Mouse (Mus musculus) ovary, postnatal 14 days (tissue): Measurements from ENCODE around the gene Rpl37.

Source experiments
- DNase-seq: peaks from one replicate; pipeline ENCODE4 v3.0.0; 2022; ENCODE audit warnings: low spot score

The Rpl37 gene

DNA sequence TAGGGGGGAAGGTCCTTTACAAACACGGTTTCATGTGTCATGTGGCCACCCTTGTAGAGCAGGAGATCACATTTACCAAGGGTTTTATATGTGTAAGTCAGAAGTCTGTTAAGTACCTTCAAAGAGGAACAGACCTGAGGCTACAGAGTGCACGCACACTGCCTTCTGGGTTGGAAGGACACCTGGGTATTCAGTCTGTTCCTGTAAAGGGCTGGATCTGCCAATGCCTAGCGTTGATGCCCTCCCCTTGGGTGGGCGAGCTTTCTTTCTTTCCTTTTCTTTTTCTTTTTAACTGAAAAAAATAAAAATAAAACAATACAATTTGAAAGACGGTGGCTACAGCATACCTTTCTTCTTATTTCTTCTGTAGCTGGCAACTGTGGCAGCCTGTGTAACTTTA is 38.6 kb downstream of the Rpl37 start:
- no peak for DNase-seq

DNA sequence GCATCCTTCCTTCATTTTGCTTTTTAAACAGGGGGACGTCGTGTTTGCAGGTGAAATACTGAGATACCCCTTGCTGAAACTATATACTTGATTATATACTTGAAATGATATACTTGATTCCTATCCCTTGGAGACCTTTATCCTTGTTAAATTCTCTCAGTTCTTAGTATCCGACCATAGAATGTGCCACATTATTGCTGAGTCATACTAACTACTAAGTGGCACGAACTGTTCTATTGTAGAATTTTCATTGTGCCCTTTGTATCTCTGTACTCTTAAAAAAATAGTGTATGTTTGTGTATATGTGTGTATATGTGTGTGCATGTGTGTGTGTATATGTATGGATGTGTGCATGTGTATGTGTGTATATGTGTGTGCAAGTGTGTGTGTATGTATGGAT is 39.9 kb downstream of the Rpl37 start:
- no peak for DNase-seq

DNA sequence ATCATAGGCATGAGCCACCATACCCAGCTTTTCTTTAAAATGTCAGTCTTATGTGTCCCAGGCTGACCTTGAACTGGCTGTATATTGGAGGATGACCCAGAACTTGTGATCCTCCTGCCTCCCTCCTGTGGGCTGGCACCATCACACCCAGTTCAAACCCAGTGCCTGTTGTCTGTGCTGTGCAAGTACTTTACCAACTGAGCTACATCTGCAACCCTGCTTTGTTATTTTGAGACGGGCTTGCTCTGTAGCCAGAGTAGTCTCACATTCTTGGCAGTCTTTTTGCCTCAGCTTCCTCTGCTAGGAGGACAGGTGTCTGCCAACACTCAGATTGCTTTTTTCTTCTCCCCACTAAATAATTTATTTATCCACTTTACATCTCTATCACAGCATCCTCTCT is 40.9 kb downstream of the Rpl37 start:
- no peak for DNase-seq

DNA sequence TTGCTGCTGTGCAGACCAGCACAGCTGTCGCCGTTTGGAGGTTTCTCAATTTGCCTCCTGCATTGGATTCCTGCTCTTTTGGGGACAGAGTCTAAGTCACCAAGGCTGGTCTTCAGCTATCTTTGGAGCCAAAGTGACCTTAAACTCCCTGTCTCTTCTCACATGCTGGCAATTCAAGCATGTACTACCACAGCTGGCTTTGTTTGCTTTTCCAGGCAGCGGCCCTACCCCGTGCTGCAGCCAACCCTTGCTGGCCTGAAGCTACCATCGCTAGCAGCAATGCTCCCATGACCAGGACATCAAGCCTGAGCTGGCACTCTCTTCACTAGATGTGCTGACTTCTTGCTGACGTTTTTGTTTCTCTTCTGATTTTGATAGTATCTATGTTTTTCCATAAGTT is 42.4 kb downstream of the Rpl37 start:
- DNase-seq = no peak

DNA sequence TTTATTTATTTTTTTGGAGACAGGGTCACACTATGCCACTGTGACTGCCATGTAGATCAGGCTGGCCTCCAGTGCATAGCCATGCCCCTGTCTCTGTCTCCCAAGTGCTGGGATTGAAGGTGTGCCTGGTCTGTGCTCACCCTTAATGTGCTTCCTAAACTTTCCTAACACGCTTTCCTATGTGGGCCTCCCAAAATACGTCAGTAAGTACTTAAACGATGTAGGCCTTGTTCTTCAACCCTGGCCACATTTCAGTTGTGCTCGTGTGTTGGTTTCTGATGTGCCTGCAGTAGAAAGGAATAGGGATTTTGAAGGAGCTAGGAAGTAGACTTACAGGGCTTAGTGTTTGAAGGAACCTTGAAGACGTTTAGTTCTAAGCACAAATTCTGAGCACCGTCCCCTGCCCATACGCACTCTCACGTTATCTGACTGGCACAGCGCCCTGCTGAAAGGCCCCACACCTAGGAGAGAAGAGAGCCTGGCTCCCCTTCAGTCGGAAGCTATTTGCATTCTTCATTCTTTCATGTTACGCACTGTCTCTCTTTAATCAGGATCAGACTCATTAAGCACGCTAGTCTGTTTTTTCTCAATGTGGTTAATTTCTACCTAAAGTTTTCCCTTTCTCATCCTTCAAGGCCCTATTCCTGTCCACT is 48.8 kb downstream of the Rpl37 start:
- DNase-seq = no peak
